In the genomic region with DNA sequence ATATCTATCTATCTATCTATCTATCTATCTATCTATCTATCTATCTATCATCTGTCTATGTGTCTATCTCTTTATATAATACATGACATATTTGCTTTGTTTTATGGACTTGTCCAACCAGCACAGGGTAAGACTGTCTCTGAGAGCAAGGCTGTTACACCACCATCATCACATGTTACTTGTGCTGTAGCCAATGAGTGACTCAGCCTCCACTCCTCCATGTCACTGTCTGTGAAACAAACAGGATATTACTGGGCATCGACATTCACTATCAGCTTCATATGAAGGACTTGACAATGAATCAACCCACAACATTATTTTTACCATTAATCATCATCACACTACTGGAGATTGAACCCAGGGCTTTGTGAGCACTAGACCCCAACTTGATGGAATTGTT, we compare ENCODE assay signal across 20 mouse cellular contexts.
"Had no signal": no experiment of that assay in that cellular context is flagged by ENCODE, and none has a peak within 500 bp of the region (broad histone marks: within the 10 kb centered on the region; RNA-seq: fewer than 3 reads in every experiment).

No protein-coding gene starts in this region.

- H3K27me3 ChIP-seq: lung, embryonic 15.5 days; megakaryocyte, embryonic 14.5 days; midbrain, embryonic 13.5 days; midbrain, embryonic 15.5 days; neural tube, embryonic 13.5 days; neural tube, embryonic 15.5 days had no signal

- DNase-seq: liver, postnatal 0 days; lung, adult 2 months; lung, postnatal 14 days; lung, postnatal 36 days; retina, postnatal 1 day; right cerebral cortex, adult 18-20 months; right cerebral cortex, postnatal 25 days; right cerebral cortex, postnatal 4 days; spleen, adult 18-20 months; thymus, adult 18-20 months; thymus, postnatal 14 days; thymus, postnatal 36 days had no signal

- H3K36me3 ChIP-seq: lung, embryonic 15.5 days; midbrain, embryonic 13.5 days; midbrain, embryonic 15.5 days; neural tube, embryonic 13.5 days; neural tube, embryonic 15.5 days had no signal

- ATAC-seq: liver, postnatal 0 days; lung, postnatal 0 days; midbrain, embryonic 13.5 days; midbrain, embryonic 15.5 days had no signal

- H3K4me3 ChIP-seq: lung, embryonic 15.5 days; megakaryocyte, embryonic 14.5 days; midbrain, embryonic 13.5 days; midbrain, embryonic 15.5 days; neural tube, embryonic 13.5 days; neural tube, embryonic 15.5 days had no signal

- H3K4me2 ChIP-seq: lung, embryonic 15.5 days; midbrain, embryonic 11.5 days; midbrain, embryonic 13.5 days; midbrain, embryonic 15.5 days; neural tube, embryonic 13.5 days; neural tube, embryonic 15.5 days had no signal
